Mouse (Mus musculus) cerebral cortex, adult 2 months (tissue): Measurements from ENCODE around the gene Adgrg3.

ENCODE experiments used
- WGBS: fragments of 180-500 bp; shearing (Covaris S2); methylation state at CpG from one replicate; pipeline ENCODE4 v1.1.7; 2018; 5-methylcytosine and 5-hydroxymethylcytosine counted together

The Adgrg3 gene

GRCm38 (mm10) chr8:95024387-95024786 lies 6.9 kb downstream of the Adgrg3 start:
- 75% methylated on average over 4 of the region's 4 CpGs for WGBS

- WGBS = 61% methylated on average over 2 of the region's 2 CpGs
Observed at GRCm38 (mm10) chr8:95025421-95025820, 7.9 kb downstream of the Adgrg3 start.

- WGBS = 82% methylated on average over 7 of the region's 7 CpGs
Observed at GRCm38 (mm10) chr8:95028391-95028790, 10.9 kb downstream of the Adgrg3 start.

- WGBS = 40% methylated on average over 7 of the region's 7 CpGs
Observed at GRCm38 (mm10) chr8:95037106-95037925, 19.8 kb downstream of the Adgrg3 start.

- 84% methylated on average over 6 of the region's 6 CpGs for WGBS
Observed at GRCm38 (mm10) chr8:95041883-95042784, 24.6 kb downstream of the Adgrg3 start.

GRCm38 (mm10) chr8:95044811-95045210 lies 27.3 kb downstream of the Adgrg3 start:
- WGBS = 68% methylated on average over 4 of the region's 4 CpGs

- WGBS = 77% methylated on average over 3 of the region's 3 CpGs
Observed at GRCm38 (mm10) chr8:95046982-95047381, 29.5 kb downstream of the Adgrg3 start.

- 76% methylated on average over 6 of the region's 6 CpGs for WGBS
Observed at GRCm38 (mm10) chr8:95047884-95048680, 30.6 kb downstream of the Adgrg3 start.

- 81% methylated on average over 2 of the region's 2 CpGs for WGBS
Observed at GRCm38 (mm10) chr8:95049636-95050035, 32.1 kb downstream of the Adgrg3 start.

- WGBS = 71% methylated on average over 6 of the region's 6 CpGs
Observed at GRCm38 (mm10) chr8:95054438-95054837, 36.9 kb downstream of the Adgrg3 start.

GRCm38 (mm10) chr8:95054927-95055510 lies 37.5 kb downstream of the Adgrg3 start, which contains the start of gene Drc7:
Gene Drc7 (plus strand): TSS chr8:95055103.
- WGBS = 19% methylated on average over 2 of the region's 2 CpGs

GRCm38 (mm10) chr8:95056414-95056813 lies 38.9 kb downstream of the Adgrg3 start:
- 91% methylated on average over 5 of the region's 5 CpGs for WGBS

- WGBS = 70% methylated on average over 6 of the region's 6 CpGs
Observed at GRCm38 (mm10) chr8:95058661-95059060, 41.2 kb downstream of the Adgrg3 start.

GRCm38 (mm10) chr8:95059812-95060533 lies 42.5 kb downstream of the Adgrg3 start:
- WGBS = 56% methylated on average over 6 of the region's 6 CpGs

GRCm38 (mm10) chr8:95064531-95064930 lies 47.0 kb downstream of the Adgrg3 start:
- 69% methylated on average over 2 of the region's 2 CpGs for WGBS

GRCm38 (mm10) chr8:95067582-95067981 lies 50.1 kb downstream of the Adgrg3 start:
- 59% methylated on average over 3 of the region's 3 CpGs for WGBS

- WGBS = 73% methylated on average over 3 of the region's 3 CpGs
Observed at GRCm38 (mm10) chr8:95075504-95075903, 58.0 kb downstream of the Adgrg3 start.

GRCm38 (mm10) chr8:95076151-95076550 lies 58.7 kb downstream of the Adgrg3 start:
- WGBS = 87% methylated on average over 17 of the region's 17 CpGs

GRCm38 (mm10) chr8:95078055-95078454 lies 60.6 kb downstream of the Adgrg3 start:
- 62% methylated on average over 3 of the region's 3 CpGs for WGBS

GRCm38 (mm10) chr8:95079305-95079704 lies 61.8 kb downstream of the Adgrg3 start:
- WGBS = 88% methylated on average over 4 of the region's 4 CpGs
